Mouse (Mus musculus) adrenal gland (tissue): ENCODE results near the gene Myo16.

ENCODE experiments used
- intact Hi-C: fragments of 180-260 bp; cut with DNase I; formaldehyde crosslinking; loops from one replicate; pipeline ENCODE4 v1.15.1; 2025

Myo16 gene

DNA sequence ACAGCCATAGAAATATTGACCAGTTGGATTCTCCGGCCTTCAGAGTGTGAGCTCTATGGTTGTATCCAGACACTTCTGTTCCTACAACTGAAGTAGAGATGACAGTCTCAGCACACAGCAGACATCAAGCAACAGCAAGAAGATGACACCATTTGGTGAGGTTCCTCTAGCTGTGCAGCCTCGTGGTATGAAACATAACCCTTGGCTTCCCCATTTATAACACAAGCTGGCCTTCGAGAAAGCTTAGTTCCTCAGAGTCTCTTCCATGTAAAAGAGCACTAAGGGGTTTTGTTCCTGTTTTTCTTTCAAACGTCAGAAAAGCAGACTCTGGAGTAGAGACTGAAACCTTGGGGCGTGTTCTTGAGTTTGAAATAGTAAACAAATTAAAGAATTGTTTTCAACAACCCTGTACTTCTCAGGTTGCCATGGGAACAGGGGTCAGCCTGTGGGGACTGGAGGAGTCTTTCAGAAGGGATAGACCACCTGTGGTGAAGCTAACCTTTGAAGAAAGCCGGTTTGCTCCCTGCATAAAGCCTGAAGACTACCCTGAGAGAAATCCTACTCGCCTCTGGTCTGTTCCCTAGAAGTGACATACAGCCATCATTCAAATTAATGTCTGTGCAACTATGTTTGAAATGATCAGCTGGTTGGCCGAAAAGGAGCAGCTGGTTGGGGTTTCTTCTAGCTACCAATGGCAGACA is 510.2 kb downstream of the Myo16 start:
- intact Hi-C loops = no loop called here

GRCm38 (mm10) chr8:10664861-10665543 is 511.3 kb downstream of the Myo16 start:
- intact Hi-C loops = no loop called here

- intact Hi-C loops = no loop called here
Observed at GRCm38 (mm10) chr8:10665821-10666283, 512.1 kb downstream of the Myo16 start.

DNA sequence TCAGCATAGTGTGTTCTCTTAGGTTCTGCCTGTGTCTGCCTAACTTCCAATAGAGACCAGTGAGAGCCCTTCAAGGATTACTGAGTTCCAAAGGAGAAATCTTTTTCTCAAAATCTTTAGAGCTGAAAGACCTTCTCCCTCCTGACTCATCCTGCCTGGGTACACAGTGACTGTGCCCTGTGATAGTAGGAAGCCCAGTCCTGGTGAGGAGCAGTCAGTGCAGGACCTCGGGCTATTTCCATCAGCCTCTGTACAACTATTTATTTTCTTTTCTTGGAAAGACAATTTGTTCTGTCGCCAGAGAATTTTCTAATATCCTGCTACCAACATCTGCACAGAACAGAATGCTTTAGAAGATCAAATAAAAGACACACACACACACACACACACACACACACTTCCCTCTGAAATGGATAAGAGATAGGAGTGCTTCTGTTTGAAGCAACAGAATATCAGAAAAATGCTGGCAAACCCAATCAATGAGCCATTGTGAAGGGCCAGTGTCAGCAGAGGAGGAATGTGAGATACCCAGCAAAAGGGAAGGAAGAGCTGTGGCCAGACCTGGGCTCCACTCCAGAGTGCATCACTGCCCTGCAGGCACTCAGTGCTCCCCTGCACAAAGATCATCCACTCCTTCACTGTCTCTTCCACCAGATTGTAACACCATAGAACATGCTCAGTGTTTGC is 518.3 kb downstream of the Myo16 start:
- intact Hi-C loops = no loop called here

DNA sequence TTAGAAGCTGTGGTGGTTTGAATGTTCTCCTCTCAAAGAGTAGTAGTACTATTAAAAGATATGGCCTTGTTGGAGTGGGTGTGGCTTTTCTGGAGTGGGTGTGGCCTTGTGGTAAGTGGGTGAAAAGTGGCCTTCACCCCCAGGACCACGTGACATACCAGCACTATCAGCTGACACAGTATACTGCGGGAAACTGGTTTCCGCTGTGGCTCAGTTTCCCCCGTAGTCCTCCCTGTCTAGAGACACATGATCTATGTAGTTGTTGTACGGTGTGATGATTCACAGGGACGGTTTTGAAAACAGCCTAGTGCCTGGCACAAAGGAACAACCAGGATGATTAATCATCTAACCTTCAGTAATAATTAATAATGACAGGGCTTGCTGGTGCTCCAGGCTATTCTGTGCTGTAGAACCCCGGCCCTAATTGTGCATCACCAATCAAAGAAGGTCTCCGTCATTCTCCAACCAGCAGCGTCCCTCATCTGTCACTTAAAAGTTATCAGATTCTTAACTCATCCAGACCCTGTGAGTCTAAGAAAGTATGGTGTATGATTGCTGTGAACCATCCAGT is 524.2 kb downstream of the Myo16 start:
- intact Hi-C loops = no loop called here

DNA sequence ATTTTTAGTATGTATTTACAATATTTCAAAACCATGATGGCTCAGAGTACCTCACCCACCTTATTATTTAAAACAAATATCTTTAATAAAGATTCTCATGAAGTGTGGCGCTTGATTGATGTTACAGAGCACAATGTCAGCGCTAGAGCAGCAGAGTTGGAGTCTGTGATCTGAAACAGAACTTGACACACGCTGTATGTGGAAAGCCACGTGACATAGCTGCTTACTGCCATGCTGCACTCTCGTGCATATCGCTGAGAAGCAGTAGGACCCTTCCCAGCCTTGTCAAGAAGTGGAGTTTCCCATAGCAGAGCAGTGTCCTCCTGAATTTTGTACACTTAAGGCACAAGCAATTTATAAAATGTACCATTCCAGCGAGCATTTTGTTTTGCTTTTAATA is 528.2 kb downstream of the Myo16 start:
- intact Hi-C loops = no loop called here

DNA sequence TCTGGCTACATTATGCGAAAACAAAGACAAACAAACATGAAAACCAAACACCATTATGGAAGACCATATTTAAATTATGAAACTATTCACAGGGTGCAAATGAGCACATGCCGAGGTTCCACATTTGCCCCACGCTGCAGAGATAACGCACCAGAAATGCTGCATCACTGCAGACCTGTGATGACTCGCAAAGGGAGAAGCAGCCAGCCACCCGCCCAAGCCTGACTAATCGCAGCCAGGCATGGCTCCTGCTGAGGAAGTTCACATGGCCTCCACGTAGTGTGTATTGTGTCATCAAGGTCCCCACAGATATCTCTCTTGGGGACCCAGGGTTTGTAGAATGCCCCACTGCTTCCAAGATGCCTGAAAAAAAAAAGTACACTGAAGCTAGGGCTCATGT is 529.4 kb downstream of the Myo16 start:
- intact Hi-C loops = no loop called here
